Mouse (Mus musculus) liver, postnatal 0 days (tissue): Measurements from ENCODE around the gene Duox2. TPM values are rescaled to one million over a fixed set of nuclear protein-coding genes. Genes with fewer than 3 reads are reported as not detected.

Source experiments
- ATAC-seq: fragments of 200-750 bp; cut with Nextera tagmentation; 2 replicates; pipeline ENCODE4 v1.8.0; 2017; ENCODE audit warnings: mild to moderate bottlenecking, moderate library complexity
- DNase-seq: peaks from one replicate; pipeline ENCODE4 v3.0.0-alpha.2; 2016
- H3K27ac ChIP-seq: fragments of 300-500 bp; sonication (generic); 2 replicates; pipeline ENCODE4 v1.5.1; 2014; ENCODE audit warnings: antibody characterized with exemption, moderate library complexity, mild to moderate bottlenecking, low read depth
- H3K27me3 ChIP-seq: fragments of 300-500 bp; sonication (generic); 2 replicates; pipeline ENCODE4 v1.6.1; 2014; ENCODE audit warnings: low read length, control low read depth, mixed read lengths; ENCODE audit not compliant: insufficient read depth
- H3K36me3 ChIP-seq: fragments of 300-500 bp; sonication (generic); replicated peaks from 2 replicates; pipeline ENCODE4 v1.6.1; 2014; ENCODE audit warnings: mild to moderate bottlenecking, control low read depth, low read length, moderate library complexity, mixed read lengths; ENCODE audit not compliant: insufficient read depth
- H3K4me1 ChIP-seq: fragments of 300-500 bp; sonication (generic); 2 replicates; pipeline ENCODE4 v1.6.1; 2014; ENCODE audit warnings: antibody characterized with exemption, mild to moderate bottlenecking, control low read depth; ENCODE audit not compliant: insufficient read depth
- H3K4me2 ChIP-seq: fragments of 300-500 bp; sonication (generic); 2 replicates; pipeline ENCODE4 v1.6.1; 2014; ENCODE audit warnings: low read depth, mild to moderate bottlenecking, low read length, moderate library complexity, mixed read lengths
- H3K4me3 ChIP-seq: fragments of 300-500 bp; sonication (generic); 2 replicates; pipeline ENCODE4 v1.5.1; 2014; ENCODE audit warnings: low read depth, low read length
- H3K9ac ChIP-seq: fragments of 300-500 bp; sonication (generic); replicated peaks from 2 replicates; pipeline ENCODE4 v1.6.1; 2014; ENCODE audit warnings: mild to moderate bottlenecking, moderate library complexity
- H3K9me3 ChIP-seq: fragments of 300-500 bp; sonication (generic); 2 replicates; pipeline ENCODE4 v1.6.1; 2016; ENCODE audit warnings: mild to moderate bottlenecking, control low read depth, low read length, mixed read lengths
- CTCF ChIP-seq: sonication (generic); IDR thresholded peaks from 2 replicates; pipeline ENCODE4 v1.5.1; 2016; ENCODE audit warnings: antibody characterized with exemption, low read depth
- EP300 ChIP-seq: IDR thresholded peaks from 2 replicates; pipeline ENCODE4 v1.6.1; 2016; ENCODE audit warnings: antibody characterized with exemption, low read depth, mild to moderate bottlenecking
- WGBS: fragments of 180-500 bp; shearing (Covaris S2); extraction: QIAGEN DNeasy Blood & Tissue Kit; methylation state at CpG from one replicate; pipeline ENCODE4 v1.1.7; 2014; ENCODE audit not compliant: insufficient replicate concordance; 5-methylcytosine and 5-hydroxymethylcytosine counted together
- polyA plus RNA-seq: library from polyadenylated mRNA; unstranded; fragments of >200 nt; fragmentation: Nextera tagmentation; extraction: Ambion mirVana; gene quantifications from 2 replicates; pipeline ENCODE4 v1.2.1, GENCODE M21; 2015

Gene Duox2
- polyA plus RNA-seq, 1 experiment from 2014 or later: 0.02 TPM

GRCm38 (mm10) chr2:122230395-122230794, 67.9 kb downstream of the Duox2 start:
- TF ChIP-seq CTCF (no peak), EP300 (no peak)
- ATAC-seq: no peak
- H3K9me3 ChIP-seq: no peaks in the 10 kb centered on the region

More at GRCm38 (mm10) chr2:122230395-122230794, 67.9 kb downstream of the Duox2 start:
- no peak for DNase-seq
- H3K27me3 ChIP-seq: no peaks in the 10 kb centered on the region
- no peak overlapping the region for H3K27ac ChIP-seq
- no peak overlapping the region for H3K4me3 ChIP-seq
- H3K9ac ChIP-seq: no peak overlapping the region
- H3K4me2 ChIP-seq: no peak overlapping the region
- no peaks in the 10 kb centered on the region for H3K36me3 ChIP-seq
- 85% methylated on average over 6 of the region's 6 CpGs for WGBS
- peaks cover 10% of the 10 kb centered on the region for H3K4me1 ChIP-seq

Other genes starting within 250 kb of the Duox2 start
- 1.6 and 2.2 TPM in 2 replicates for gene Spg11, start 180.1 kb downstream of the Duox2 start, polyA plus RNA-seq
- 1,317 and 1,377 TPM in 2 replicates for gene B2m, start 150.8 kb downstream of the Duox2 start, polyA plus RNA-seq
- not detected in 2 replicates for gene Trim69, start 137.7 kb downstream of the Duox2 start, polyA plus RNA-seq
- 0.14 and 0.18 TPM in 2 replicates for gene Patl2, start 112.3 kb downstream of the Duox2 start, polyA plus RNA-seq
- not detected in 2 replicates for gene Terb2, start 112.2 kb downstream of the Duox2 start, polyA plus RNA-seq
- gene Sord, start 63.7 kb downstream of the Duox2 start, polyA plus RNA-seq: 294 and 325 TPM in 2 replicates
- gene Duoxa2, start 451 bp upstream of the Duox2 start, polyA plus RNA-seq: not detected in 2 replicates
- not detected in 2 replicates for gene Duoxa1, start 15.3 kb upstream of the Duox2 start, polyA plus RNA-seq
- not detected in 2 replicates for gene Duox1, start 17.2 kb upstream of the Duox2 start, polyA plus RNA-seq
- gene Shf, start 70.7 kb upstream of the Duox2 start, polyA plus RNA-seq: 1.2 and 1.3 TPM in 2 replicates
- gene Slc28a2, start 128.0 kb upstream of the Duox2 start, polyA plus RNA-seq: 1.8 TPM in 2 replicates
- gene Gm14085, start 186.5 kb upstream of the Duox2 start, polyA plus RNA-seq: 0.05 TPM in 1 of 2 replicates, not detected in the other